Mouse (Mus musculus) forebrain, embryonic 14.5 days (tissue): ENCODE results near the gene Pde4b. TPM values are rescaled to one million over a fixed set of nuclear protein-coding genes. Genes with fewer than 3 reads are reported as not detected.

Source experiments
- ATAC-seq: fragments of 200-750 bp; cut with Nextera tagmentation; 2 replicates; pipeline ENCODE4 v1.8.0; 2017; ENCODE audit warnings: mild to moderate bottlenecking, moderate library complexity
- DNase-seq: peaks from one replicate; pipeline ENCODE4 v3.0.0-alpha.2; 2015; ENCODE audit warnings: low spot score
- H3K27ac ChIP-seq: fragments of 300-500 bp; sonication (generic); 2 replicates; pipeline ENCODE4 v1.5.1; 2014; ENCODE audit warnings: low read depth, mild to moderate bottlenecking, control low read depth, low read length, moderate library complexity
- H3K27me3 ChIP-seq: fragments of 300-500 bp; sonication (generic); replicated peaks from 2 replicates; pipeline ENCODE4 v1.6.1; 2014; ENCODE audit warnings: low read length, control low read depth, mixed read lengths; ENCODE audit not compliant: control insufficient read depth, insufficient read depth
- H3K36me3 ChIP-seq: fragments of 300-500 bp; sonication (generic); 2 replicates; pipeline ENCODE4 v1.6.1; 2014; ENCODE audit warnings: low read length, control low read depth; ENCODE audit not compliant: control insufficient read depth, insufficient read depth
- H3K4me1 ChIP-seq: fragments of 300-500 bp; sonication (generic); 2 replicates; pipeline ENCODE4 v1.6.1; 2014; ENCODE audit warnings: antibody characterized with exemption, low read length, control low read depth; ENCODE audit not compliant: control insufficient read depth, insufficient read depth
- H3K4me2 ChIP-seq: fragments of 300-500 bp; sonication (generic); 2 replicates; pipeline ENCODE4 v1.6.1; 2014; ENCODE audit warnings: mild to moderate bottlenecking, control low read depth, low read length
- H3K4me3 ChIP-seq: fragments of 300-500 bp; sonication (generic); 2 replicates; pipeline ENCODE4 v1.5.1; 2014; ENCODE audit warnings: low read depth, low read length, control low read depth
- H3K9ac ChIP-seq: fragments of 300-500 bp; sonication (generic); 2 replicates; pipeline ENCODE4 v1.6.1; 2014; ENCODE audit warnings: mild to moderate bottlenecking, low read length, control low read depth, moderate library complexity
- H3K9me3 ChIP-seq: fragments of 300-500 bp; sonication (generic); replicated peaks from 2 replicates; pipeline ENCODE4 v1.6.1; 2016; ENCODE audit warnings: low read length, control low read depth, mixed read lengths; ENCODE audit not compliant: control insufficient read depth
- WGBS: fragments of 180-500 bp; shearing (Covaris S2); extraction: QIAGEN DNeasy Blood & Tissue Kit; methylation state at CpG from one replicate; pipeline ENCODE4 v1.1.7; 2014; 5-methylcytosine and 5-hydroxymethylcytosine counted together
- polyA plus RNA-seq: library from polyadenylated mRNA; unstranded; fragments of >200 nt; fragmentation: Nextera tagmentation; extraction: Ambion mirVana; gene quantifications from 2 replicates; pipeline ENCODE4 v1.2.1, GENCODE M21; 2014

Gene Pde4b
- polyA plus RNA-seq, 1 experiment from 2014 or later: 30.8 TPM

DNA sequence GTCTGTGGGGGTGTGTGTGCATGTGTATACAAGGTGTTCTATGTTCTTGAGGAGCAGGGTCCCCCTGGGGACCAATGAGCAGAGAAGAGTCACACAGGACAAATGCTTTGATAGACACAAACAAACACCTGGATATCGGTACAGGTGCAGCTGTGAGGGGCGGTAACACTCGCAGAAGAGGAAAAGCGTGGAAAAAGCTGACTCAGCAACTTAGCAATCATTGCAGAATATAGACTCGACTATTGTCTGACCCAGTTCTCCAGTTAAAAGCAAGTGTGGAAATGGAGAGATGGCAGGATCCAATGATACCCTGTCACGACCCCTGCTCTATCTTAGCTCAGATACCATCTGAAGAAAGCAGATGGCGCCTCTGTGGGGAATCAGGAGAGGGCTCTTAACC is 391.5 kb downstream of the Pde4b start:
- Histone ChIP-seq H3K4me3 (no peak overlapping the region), H3K27ac (no peak overlapping the region), H3K27me3 (no peaks in the 10 kb centered on the region), H3K4me1 (peaks cover 2% of the 10 kb centered on the region; the same call in 1 of the 2 replicates), H3K9ac (no peak overlapping the region), H3K36me3 (no peaks in the 10 kb centered on the region), H3K4me2 (no peak overlapping the region), H3K9me3 (no peaks in the 10 kb centered on the region)
- 86% methylated on average over 7 of the region's 7 CpGs for WGBS
- ATAC-seq: no peak
- DNase-seq: no peak

DNA sequence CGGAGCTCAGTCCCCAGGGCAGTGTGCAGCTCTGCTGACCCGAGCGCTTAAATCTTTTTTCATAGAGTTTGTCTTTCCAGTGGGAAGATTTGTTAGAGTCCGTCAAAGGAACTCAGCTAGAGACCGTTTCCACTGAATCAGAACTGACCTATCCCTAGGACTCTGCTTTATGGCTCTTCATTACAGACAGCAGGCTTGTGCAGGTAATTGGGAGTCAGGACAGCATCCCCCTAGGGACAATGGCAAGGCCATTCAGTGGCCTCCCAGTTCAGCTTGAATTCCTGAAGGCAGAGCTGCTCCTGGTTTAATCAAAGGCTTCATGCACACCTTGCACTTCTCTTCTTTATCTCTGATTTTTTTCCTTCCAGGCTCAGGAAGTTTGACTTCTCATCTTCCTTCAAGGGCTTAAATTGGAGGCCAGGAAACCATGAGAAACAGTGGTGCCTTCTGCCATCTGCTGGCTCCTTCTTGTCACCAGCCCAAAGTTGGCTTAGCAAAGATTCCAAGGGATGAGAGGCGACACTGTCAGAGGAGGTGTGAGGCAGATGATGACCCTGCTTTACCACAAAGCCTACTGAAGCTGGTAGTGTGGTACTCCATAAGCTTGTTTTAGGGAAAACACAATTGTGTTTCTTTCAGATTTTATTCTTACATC is 393.6 kb downstream of the Pde4b start:
- 67% methylated on average over 6 of the region's 6 CpGs for WGBS
- Histone ChIP-seq H3K4me1 (peaks cover 2% of the 10 kb centered on the region; the same call in 1 of the 2 replicates), H3K36me3 (no peaks in the 10 kb centered on the region), H3K9me3 (no peaks in the 10 kb centered on the region), H3K9ac (no peak overlapping the region), H3K4me2 (no peak overlapping the region), H3K4me3 (no peak overlapping the region), H3K27me3 (no peaks in the 10 kb centered on the region), H3K27ac (no peak overlapping the region)
- peak; percentile 69 for DNase-seq
- peak; percentile 58 for ATAC-seq

DNA sequence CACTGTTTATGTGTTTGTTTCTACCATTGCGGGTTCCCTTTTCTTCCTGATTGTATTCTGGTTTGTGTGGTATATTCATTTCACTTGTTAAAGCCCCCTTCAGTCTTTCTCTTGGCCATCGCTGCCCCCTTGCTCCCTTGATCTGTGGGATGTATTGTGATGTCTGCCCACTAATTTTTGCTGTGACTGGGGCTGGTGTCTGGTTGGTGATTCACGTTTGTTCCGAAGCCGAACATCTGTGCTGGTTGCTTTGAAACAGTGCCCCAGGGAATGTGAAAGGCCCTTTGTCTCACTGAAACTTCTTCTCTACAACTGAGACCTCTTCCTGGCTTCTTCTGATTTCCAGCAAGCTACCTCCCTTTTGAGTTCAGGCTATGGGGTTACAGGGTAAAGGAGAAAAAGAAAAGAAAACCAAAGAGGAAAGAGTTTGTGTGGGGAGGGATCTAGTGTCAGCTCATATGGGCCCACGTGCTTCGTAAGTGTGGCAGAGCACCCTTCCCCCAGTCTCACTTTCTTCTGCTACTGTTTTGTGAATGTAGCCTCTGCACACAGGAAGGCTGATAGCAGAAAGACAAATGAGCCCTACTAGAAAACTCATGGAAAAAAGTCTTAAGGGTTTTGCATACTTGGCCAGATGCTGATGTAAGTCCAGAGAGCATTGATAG is 396.1 kb downstream of the Pde4b start:
- H3K4me3 ChIP-seq: no peak overlapping the region
- H3K9me3 ChIP-seq: no peaks in the 10 kb centered on the region
- DNase-seq (no peak), ATAC-seq (no peak)
- no peaks in the 10 kb centered on the region for H3K27me3 ChIP-seq
- H3K9ac ChIP-seq: no peak overlapping the region
- H3K4me2 ChIP-seq: no peak overlapping the region
- H3K36me3 ChIP-seq: no peaks in the 10 kb centered on the region
- WGBS: 47% methylated on average over 7 of the region's 7 CpGs
- peaks cover 10% of the 10 kb centered on the region for H3K4me1 ChIP-seq
- H3K27ac ChIP-seq: no peak overlapping the region

DNA sequence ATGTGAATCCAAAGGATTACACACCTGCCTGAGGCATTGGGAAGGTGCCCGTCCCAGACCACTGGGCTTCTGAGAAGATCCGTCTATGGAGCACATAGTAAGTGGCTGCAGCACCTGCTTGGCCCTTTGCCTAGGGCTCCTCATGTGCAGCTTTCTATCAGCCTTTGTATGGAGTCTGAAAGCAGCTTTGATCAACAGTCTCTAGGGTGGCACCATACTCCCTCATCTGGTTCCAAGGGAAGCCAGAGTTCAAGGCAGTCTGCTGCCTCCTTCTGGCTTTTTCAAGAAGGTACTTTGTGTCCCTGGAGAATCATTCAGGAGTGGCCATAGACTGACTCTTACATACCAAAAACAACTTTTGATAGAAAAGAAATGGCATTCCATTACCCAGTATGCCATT is 397.4 kb downstream of the Pde4b start:
- H3K4me3 ChIP-seq: no peak overlapping the region
- no peaks in the 10 kb centered on the region for H3K9me3 ChIP-seq
- ATAC-seq: no peak
- no peak for DNase-seq
- H3K4me1 ChIP-seq: peaks cover 10% of the 10 kb centered on the region
- 46% methylated on average over 2 of the region's 2 CpGs for WGBS
- no peaks in the 10 kb centered on the region for H3K36me3 ChIP-seq
- no peak overlapping the region for H3K4me2 ChIP-seq
- H3K27ac ChIP-seq: no peak overlapping the region
- no peak overlapping the region for H3K9ac ChIP-seq
- no peaks in the 10 kb centered on the region for H3K27me3 ChIP-seq

DNA sequence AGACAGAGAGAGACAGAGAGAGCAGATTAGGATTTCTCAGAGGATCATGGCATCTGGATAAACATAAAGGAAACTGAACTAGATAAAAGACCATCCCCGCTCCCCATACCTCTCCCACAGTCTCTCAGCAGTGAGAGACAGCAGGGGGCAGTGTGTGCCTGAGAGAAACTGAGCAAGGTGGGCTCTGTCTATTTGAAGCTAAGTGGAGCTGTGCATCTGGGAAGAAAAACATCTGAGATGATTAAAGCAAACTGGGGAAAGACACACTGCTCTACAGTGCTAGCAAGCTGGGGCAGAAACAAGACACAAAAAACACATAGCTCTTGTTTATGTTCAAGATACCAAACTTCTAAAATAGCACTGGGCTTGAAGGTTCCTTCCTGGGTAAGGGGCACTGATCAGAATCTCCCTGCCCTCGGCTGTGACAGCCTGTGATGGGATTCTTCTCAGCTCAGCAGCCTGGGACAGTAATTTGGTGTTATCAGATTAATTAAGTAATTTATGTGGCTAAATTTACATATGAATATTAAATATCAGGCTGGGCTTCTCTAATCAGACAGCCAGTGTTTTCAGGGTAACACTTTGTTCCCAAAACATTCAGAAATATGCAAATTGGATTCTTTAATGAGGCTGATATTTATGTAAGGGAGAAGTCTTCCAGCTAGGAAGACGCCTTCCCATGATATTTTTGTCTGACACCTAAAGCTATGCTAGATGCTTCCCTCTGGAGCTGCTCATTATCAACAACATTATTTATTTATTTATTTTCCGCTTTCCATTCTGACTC is 399.0 kb downstream of the Pde4b start:
- Histone ChIP-seq H3K9me3 (no peaks in the 10 kb centered on the region), H3K9ac (no peak overlapping the region), H3K27me3 (no peaks in the 10 kb centered on the region), H3K36me3 (no peaks in the 10 kb centered on the region), H3K4me3 (no peak overlapping the region), H3K27ac (no peak overlapping the region), H3K4me1 (peaks cover 10% of the 10 kb centered on the region), H3K4me2 (no peak overlapping the region)
- WGBS: 17% methylated on average over 4 of the region's 4 CpGs
- ATAC-seq (peak; percentile 78), DNase-seq (peak; percentile 70)

DNA sequence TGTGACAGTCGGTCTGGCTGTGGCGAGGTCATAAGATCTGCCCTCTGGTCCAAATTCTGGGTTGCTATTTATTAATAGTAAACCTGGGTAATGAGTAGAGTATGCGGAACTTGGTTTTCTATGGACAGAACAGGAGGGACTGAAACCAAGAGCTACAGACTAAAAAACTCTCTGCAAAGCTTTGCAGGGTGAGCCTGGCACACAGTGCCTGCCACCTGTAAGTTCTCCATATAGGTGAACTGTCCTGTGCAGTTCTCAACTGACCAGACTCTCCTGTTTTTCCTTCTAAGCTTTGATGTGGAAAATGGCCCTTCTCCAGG is 399.5 kb downstream of the Pde4b start:
- no peaks in the 10 kb centered on the region for H3K36me3 ChIP-seq
- no peak overlapping the region for H3K27ac ChIP-seq
- DNase-seq (no peak), ATAC-seq (no peak)
- H3K9ac ChIP-seq: no peak overlapping the region
- H3K4me1 ChIP-seq: peaks cover 10% of the 10 kb centered on the region
- no peaks in the 10 kb centered on the region for H3K27me3 ChIP-seq
- no peak overlapping the region for H3K4me3 ChIP-seq
- H3K4me2 ChIP-seq: no peak overlapping the region
- WGBS: 53% methylated on average over 3 of the region's 3 CpGs
- H3K9me3 ChIP-seq: no peaks in the 10 kb centered on the region

DNA sequence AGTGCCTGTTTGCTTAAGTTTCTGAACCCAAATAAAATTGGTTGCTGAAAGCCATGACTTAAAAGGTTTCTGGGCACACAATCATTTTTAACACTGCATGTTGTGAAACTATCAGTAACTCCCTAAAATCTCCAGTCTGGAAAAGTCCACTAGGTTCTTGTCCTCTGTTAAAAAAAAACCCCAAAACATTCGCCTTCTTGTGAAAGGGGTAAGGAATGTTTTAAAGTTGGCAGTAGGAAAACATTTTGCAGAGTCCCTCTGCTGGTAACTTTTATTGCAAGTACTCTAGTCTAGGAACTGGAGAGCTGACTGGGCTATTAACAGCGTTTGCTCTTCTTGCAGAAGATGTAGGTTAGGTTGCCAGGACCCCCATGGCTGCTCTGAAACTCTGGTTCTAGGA is 400.7 kb downstream of the Pde4b start:
- Histone ChIP-seq H3K4me2 (no peak overlapping the region), H3K9ac (no peak overlapping the region), H3K36me3 (no peaks in the 10 kb centered on the region), H3K27me3 (no peaks in the 10 kb centered on the region), H3K4me3 (no peak overlapping the region), H3K9me3 (no peaks in the 10 kb centered on the region), H3K4me1 (peaks cover 14% of the 10 kb centered on the region), H3K27ac (no peak overlapping the region)
- no peak for ATAC-seq
- WGBS: 59% methylated on average over 2 of the region's 2 CpGs
- DNase-seq: no peak

DNA sequence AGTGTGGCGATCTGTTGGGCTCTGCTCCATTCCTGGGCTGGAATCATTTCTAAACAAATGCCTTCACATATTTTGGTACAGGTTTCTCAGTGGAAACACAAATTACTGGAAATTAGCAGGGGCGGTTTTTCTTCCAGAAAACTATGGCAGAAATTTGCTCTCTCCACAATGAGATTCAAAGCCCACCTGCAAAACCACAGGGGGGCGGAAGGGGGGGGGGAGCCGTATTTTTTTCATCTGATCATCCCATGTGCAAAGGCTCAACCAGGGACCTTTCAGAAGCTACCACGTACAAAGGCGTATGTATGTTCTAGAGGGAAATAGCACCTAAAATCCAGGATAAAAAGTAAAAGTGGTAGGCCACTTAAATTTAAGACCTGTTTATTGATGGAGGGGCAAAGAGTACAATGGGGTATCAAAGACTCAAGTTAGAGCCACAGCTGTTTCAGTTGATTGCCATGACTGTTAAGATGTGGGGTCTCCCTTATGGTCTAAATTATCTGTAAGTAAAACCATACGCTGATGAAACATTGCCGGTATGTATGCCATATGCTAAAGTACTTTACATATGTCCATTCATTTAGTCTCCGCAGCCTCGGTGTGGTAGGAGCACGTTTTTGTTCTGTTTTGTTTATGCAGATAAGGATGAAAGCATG is 404.3 kb downstream of the Pde4b start:
- DNase-seq (no peak), ATAC-seq (no peak)
- Histone ChIP-seq H3K4me3 (no peak overlapping the region), H3K27ac (no peak overlapping the region), H3K4me2 (no peak overlapping the region), H3K36me3 (no peaks in the 10 kb centered on the region), H3K9ac (no peak overlapping the region), H3K27me3 (no peaks in the 10 kb centered on the region), H3K9me3 (no peaks in the 10 kb centered on the region), H3K4me1 (peaks cover 8% of the 10 kb centered on the region)
- 82% methylated on average over 11 of the region's 11 CpGs for WGBS
